Mouse (Mus musculus): Measurements from ENCODE around the gene Pax5.

Gene Pax5

DNA sequence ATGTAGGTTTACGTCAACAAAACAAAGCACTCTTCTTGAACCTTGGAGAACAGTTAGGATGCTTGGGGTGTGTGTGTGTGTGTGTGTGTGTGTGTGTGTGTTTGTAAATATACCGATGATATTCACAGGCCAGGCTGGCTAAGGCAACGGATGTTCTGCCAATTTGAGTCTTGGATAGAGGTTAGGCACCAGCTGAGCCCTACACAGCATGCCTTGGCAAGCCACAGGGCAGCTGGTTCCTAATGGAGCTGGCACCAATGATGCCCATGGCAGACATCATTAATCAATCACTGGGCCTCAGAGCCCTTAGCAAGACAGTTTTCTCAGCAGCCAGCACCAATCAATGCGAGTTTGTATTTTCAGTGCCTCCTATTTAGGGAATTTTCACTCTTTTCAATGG is 173.5 kb downstream of the Pax5 start:
- DNase-seq: no peak

DNA sequence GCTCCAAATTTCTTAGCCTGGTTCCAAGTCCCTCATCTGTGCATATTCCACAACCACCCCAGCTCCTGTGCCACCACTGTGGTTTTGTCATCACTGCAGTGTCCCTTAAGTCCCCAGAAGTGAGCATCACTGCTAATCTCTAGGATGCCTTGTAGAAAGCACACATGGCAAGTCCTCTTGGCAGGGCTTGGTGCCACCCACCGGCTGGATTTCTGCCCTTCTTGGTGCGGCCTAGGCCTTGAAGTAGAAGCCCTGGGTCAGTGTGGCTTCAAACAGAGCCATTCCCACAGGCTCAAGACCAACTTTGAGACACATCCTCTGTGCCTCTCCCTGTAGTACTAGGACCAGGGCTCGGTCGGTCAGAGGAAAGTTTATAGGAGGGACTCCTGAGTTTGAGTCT is 174.6 kb downstream of the Pax5 start:
- DNase-seq: no peak

DNA sequence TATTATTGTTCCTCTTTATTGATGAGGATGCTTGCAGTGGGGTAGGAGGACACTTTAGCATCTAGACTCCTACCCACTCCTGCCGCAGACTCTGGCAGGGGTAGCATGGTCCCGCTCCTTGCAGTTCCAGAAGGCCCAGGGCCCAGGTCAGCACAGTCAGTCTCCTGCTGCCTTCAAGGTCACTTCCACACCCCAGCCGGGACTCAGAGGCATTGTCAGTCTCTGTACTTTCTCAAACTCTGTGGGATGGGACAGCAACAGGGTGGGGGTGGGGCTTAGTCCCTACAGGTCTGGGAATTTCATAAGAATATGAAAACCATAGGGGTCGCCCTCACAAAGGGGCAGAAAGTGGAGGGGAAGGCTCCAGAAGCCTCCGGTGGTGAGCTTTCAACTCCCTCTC is 177.0 kb downstream of the Pax5 start:
- DNase-seq: no peak

DNA sequence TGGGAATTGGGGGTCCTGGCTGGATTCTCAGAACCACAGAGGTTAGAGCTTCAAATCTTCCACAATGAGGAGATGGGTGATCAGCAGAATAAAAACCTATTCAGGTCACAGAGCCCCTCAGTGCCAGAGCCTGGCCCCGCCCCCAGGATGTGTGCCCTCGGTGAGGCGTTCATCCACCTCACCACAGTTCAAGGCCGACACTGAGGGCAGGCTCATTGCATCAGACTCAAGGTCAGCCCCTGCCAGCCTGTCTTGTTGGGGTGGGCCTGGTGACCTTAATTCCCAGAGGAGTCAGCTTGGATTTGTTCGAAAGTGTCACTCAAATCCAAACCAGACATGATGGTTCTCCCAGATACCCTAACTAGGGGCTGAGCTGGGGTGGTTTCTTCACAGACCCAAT is 177.6 kb downstream of the Pax5 start:
- no peak for DNase-seq

DNA sequence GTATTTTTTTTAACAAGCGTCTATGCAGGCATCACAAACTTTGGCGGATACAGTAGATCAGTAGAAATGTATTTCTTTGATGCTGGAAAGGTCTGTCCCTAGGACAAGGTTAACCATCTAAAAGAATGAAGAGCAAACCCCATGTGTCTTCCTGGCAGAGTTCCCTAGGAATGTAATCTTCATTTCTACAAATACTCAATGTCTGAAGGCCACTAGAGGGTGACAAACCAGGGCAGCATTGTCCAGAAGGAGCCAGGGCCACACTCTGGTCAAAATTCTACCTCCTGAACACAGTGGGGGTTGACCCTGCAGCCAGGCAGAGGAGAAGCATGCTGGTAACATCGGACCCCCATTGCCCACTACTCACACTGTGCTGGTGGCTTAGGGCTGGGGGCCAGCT is 185.0 kb downstream of the Pax5 start:
- DNase-seq: no peak

DNA sequence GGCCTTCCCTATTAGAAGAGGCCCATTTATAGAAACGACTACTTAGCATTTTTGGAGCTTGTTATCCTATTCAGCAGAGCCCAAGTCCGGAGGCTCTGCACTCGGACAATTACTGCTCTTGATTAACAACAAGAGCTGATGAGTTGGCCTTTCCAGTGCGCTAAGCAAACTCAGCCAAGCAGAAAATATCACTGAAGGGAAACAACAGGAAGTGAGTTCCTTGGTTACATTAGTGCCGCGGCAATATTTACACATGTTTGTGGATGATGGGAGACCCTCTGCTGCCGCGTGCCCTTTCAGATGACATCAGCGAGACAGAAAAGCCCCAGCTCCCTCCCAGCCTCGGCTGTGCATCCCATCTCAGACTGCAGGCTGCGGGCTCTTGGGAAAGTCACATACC is 191.4 kb downstream of the Pax5 start:
- DNase-seq: no peak

DNA sequence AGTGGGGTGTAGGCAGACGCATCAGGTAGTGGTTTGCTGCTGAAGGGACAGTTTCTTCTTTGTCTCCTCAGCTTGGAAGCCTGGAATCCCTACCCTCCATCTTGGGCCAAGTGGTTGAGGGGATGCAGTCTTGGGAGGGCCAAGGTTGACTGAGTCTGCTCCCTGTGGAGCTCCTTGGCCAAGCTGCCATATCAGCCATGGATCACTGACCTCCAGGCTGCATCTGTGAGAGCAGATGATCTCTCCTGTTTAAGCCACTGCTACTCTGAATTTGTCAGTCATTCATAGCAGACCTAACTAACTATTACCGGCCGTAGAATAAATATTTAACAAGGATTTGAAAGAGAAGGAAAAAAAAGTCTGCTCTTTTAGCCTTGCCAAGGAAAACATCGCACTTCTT is 196.3 kb downstream of the Pax5 start:
- peak; percentile 13 to 22 for DNase-seq

DNA sequence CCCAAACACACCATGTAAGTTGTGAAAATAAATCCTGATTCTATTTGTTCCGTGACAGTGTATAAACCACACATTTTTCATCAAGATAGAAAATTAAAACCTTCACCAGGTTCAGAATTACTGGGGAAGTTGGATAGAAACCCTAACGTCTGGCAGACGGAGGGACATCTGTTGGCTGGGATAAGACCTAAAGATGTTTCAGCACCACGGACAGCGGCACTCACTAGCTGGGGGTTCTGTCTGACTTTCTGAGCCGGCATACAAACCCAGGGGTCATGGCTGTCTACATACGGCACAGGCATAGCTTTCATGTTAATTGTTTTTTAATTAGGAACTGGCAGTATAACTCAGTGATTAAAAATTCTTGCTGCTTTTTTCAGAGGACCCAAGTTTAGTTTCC is 198.6 kb downstream of the Pax5 start:
- DNase-seq: peak in 1 of 2 experiments; percentile 23

DNA sequence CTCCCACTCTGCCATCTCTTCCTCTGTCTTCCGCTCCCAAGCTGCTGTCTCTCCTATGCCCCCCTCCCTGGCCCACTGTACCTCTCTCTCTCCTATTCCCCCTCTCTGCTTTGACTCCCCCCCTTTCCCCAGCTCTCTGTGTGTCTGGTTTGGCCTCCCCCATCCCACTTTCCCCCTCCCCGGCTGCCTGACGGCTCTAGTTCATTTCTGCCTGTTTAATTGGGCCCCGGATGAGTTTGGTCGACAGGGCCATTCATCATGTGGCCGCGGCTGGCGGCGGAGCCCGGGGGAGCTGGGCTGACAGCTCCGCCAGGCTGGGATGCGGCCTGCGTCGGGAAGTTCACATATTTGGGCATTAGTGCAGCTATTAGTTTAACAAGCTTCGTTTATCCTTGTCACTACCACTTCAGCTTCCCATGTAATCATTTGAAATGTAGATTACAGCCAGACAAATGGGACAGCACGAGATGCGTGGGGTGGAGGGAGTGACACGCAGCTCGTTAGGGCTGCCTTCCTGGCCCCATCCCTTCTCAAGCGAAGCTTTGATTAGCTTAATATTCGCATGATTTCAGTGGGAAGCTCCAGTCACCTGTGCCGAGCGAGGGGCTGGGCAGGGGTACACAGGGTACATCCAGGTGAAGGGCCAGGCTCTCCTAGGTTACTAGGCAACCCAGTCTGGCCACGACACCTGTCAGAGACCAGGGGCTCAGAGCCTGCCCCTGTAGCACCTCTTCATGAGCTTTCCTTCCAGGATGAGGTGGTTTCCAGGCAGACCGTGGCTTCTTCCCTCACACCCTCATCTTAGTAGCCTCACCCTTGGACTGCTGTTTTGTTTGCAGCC is 201.7 kb downstream of the Pax5 start:
- DNase-seq: no peak

DNA sequence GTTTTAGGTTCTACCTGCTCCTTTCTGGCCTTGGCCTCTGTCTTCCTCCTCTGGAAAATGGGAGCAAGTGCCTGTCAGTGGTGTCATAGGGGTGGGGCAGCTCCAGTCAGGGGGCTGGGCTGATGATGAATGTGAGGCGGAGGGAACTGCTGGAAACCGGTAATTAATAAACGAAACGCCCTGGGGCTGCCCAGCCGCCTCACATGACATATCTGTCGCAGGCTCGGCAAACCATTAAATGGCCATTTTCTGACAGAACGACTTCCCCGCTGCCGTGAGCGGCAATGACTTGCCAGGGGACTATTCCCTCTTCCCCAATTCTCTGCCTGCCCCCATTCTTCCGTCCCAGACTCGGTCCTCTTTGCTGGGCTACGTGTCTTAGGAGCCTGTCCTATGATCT is 202.4 kb downstream of the Pax5 start:
- no peak for DNase-seq

DNA sequence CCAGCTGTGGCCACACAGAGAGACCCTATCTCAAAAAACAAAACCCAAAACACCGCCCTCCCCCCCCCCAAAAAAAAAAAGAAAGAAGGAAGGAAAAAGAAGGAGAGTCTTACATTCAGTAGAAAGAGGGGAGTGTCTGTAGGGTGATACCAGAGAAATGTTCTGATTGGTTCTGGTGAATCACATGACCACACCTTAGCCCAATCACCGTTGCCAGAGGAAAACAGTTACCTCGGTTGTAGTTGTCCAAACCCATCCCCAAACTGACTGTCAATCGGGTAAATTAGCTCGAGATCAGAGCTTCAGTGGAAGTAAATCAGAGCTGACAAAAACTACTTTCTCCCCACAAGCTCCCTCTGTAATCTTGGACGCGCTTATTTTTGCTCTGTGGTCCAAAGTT is 205.3 kb downstream of the Pax5 start:
- no peak for DNase-seq

DNA sequence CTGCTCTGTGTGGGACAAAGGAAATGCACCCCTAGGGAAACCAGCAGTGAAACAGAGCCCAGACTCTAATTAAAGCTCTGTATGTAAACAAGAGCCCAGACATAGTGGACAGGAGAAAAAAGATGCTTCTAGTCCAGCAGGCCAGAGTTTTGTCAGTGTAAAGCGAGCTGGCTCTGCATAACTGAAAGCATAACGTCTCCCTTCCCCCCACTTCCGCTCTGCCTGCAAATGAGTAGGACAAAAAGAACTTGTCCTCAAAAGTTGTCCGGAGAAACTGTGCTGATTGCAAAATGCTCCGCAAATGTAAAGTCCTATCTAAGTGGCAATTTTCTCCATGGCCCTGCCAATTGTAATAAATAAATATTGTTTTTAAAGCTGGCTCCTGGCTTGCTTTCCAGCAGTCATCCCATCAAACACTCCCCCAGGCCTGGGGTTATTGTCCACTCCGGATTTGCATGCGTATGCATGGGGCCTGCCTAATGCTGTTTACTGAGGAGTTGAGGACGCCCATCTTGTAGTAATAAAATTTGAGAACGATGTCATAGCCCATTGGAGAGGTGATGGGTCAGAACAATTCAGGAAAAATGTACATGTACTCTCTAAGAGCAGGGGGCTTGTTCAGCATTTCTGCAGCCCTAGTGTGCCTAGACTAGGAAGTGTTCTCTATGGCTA is 208.0 kb downstream of the Pax5 start:
- no peak for DNase-seq

DNA sequence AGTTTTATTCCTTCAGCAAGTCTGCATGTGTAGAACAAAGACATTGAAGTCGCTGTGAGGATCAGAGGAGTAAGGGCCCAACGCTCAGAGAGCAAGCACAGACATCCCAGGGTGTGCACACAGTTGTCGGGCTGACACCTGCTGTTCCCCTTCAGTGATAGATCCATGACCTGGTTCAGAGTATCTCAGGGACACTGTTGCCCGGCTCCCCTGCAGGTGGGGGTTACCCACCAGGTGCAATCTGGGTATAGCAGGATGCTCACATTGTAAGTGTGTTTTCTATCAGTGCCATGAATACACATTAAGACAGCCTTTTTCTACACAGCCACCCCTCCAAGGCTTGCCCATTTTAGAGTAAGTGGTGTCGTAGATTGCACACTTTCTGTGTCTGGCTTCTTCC is 212.1 kb downstream of the Pax5 start:
- DNase-seq: no peak

DNA sequence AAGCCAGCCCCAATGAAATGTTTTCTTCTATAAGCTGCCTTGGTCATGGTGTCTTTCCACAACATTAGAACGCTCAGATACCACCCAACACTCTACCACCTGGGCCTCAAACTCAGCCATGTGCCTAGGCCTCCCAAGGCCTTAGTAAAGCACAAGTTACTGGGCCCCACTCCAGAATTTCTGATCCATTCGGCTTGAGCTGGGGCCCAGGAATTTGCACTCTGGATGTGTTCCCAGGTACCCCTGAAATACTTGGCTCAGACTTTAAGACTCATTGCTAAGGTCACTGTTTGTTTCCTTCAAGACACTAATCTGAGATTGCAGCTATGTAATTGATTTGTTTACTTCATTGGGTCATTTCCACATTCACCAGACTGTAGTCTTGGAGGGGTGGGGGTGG is 214.5 kb downstream of the Pax5 start:
- DNase-seq: no peak

DNA sequence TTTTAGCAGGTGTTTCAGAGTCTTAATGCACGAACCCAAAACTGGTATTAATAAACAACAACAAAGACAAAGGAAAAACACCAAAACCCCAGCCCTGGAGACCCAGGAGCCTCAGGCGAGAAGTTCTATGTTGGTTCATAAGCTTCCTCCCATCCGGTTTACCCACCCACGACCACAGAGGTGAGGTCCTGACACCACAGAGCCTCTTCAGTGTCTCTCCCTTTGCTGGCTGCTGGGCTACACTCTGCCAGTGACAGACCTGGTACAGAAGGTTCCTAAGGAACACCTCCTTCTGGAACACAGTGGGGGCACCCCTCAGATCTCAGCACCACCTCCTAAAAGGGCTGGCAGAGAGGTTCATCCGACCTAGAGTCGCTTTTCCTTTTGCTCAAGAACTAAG is 216.5 kb downstream of the Pax5 start:
- no peak for DNase-seq

DNA sequence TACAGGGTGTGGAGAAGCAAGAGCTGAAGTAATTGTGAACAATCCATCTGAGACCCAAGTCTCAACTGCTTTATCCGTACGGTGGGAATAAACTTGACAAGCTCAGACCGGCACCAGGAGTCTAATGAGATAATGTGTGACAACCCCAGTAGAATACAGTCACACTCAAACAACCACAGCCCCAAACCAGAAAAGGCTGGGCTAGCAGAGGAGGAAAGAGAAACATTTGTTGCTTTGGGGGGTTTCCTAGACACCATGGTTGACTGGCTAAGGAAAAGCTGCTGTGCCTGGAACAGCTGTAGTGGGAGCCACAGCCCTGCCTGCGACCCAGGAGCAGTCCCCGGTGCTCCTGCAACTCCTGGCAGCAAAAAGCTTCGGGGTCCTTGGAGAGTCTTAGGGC is 219.4 kb downstream of the Pax5 start:
- no peak for DNase-seq

DNA sequence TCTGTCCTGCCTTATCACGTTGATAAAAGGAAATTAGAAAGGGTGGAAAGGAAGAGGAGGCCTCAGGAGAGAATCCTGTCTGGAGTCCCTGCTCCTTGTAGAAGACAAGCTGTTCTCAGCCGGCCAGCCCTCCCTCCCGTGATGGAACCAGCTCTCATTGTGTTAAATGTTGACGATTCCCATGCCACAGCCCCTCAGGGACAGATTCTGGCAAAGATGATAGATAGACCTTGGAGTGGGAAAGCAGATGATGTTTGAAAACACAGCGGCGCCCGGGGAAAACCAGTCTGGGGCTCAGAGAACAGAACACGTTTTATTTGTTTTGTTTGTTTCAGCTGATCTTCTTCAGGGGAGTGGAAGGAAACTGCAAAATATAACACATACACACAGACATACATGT is 221.6 kb downstream of the Pax5 start:
- DNase-seq: no peak

DNA sequence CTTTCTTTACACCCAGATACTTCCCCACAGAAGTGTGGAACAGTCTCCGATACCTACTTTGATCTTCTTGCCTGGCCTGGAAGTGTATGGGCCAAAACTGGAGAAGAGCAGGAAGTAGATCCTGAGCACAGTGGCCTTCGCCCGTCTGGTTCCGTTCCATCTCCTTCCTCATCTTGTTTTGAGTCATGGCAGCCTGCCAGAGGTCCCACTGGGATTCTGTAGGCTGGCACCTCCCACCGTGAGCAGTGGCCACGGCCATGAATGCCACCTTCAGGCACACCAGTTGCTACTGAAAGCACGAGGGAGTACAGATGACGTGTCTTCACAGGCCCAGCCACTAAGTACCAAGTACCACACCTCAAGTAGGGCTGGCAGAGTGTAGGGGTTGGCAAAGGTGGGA is 222.1 kb downstream of the Pax5 start:
- DNase-seq: no peak

DNA sequence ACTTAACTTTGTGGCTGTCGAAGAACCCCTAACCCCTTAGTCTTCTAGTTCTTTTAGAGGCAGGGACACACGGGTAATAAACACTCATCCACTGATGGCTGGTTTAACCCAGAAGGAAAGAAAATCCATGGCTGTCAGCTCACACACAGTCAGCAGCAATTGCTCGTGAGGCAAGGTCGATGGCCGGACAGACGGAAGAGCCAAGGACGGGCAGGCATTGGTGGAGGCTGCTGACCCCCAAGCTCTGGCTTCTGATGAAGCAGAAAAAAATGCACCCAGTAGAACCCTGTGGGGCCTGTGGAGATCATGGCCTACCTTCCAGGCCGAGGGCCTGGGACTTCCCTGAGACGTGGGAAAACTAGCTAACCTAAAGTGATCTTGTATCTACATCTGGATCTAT is 227.4 kb downstream of the Pax5 start:
- DNase-seq: no peak

DNA sequence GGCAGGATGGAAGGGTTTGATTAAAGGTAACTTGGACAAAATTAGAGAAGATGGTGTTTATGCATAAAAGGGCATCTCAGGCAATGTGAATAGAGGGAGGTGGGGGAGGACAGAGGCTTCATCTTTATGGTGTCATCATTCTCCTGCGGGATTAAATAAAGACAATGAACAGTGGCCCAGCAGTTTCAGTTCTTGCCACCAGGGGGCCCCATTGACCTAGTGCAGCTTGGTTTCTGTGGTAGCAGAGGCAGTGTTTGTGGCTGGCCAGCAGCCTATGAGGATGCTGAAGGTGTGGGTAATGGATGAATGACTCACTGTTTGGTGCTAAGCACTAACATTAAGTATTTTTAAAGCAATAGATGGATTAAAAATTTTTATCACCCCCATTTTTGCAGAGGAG is 230.5 kb downstream of the Pax5 start:
- DNase-seq: no peak
